Mouse (Mus musculus) testis, adult 2 months (tissue): ENCODE data around the gene Polr2c. TPM values are rescaled to one million over a fixed set of nuclear protein-coding genes. Genes with fewer than 3 reads are reported as not detected.
A peak's percentile ranks its signal among the peaks of the same experiment; 100 is the strongest.

Experiments used
- H3K27ac ChIP-seq: fragments of 200-500 bp; 2 replicates; pipeline ENCODE4 v1.5.1; 2012; ENCODE audit warnings: low read depth, low read length; ENCODE audit not compliant: control insufficient read depth, insufficient read depth
- H3K27me3 ChIP-seq: fragments of 200-500 bp; 2 replicates; pipeline ENCODE4 v1.6.1; 2012; ENCODE audit warnings: mild to moderate bottlenecking, low read length, moderate library complexity; ENCODE audit not compliant: control insufficient read depth, insufficient read depth
- H3K36me3 ChIP-seq: fragments of 200-500 bp; 2 replicates; pipeline ENCODE4 v1.6.1; 2012; ENCODE audit warnings: mild to moderate bottlenecking, low read length; ENCODE audit not compliant: control insufficient read depth, insufficient read depth
- H3K4me1 ChIP-seq: fragments of 200-500 bp; 2 replicates; pipeline ENCODE4 v1.6.1; 2012; ENCODE audit warnings: low read length; ENCODE audit not compliant: control insufficient read depth, insufficient read depth
- H3K4me3 ChIP-seq: fragments of 200-500 bp; 2 replicates; pipeline ENCODE4 v1.5.1; 2012; ENCODE audit warnings: low read depth, mild to moderate bottlenecking, low read length, moderate library complexity, mixed read lengths; ENCODE audit not compliant: control insufficient read depth
- CTCF ChIP-seq: fragments of 200-500 bp; IDR thresholded peaks from 2 replicates; pipeline ENCODE4 v1.5.1; 2012; ENCODE audit warnings: low read depth, mild to moderate bottlenecking, inconsistent platforms, low read length, moderate library complexity; ENCODE audit not compliant: control insufficient read depth, insufficient read depth, insufficient replicate concordance
- POLR2A ChIP-seq: fragments of 200-500 bp; IDR thresholded peaks from 2 replicates; pipeline ENCODE4 v1.6.1; 2012; ENCODE audit warnings: low read depth, mild to moderate bottlenecking, inconsistent platforms, low read length, moderate library complexity; ENCODE audit not compliant: control insufficient read depth
- polyA plus RNA-seq: library from polyadenylated mRNA; depleted of rRNA; stranded (reverse); fragments of >200 nt; gene quantifications from 2 replicates; pipeline ENCODE4 v1.2.3, GENCODE M21; 2012

The Polr2c gene
- polyA plus RNA-seq, 1 experiment = 58.9 TPM

- H3K27me3 ChIP-seq = no peaks in the 10 kb centered on the region
- H3K36me3 ChIP-seq = no peaks in the 10 kb centered on the region
- peaks cover 3% of the 10 kb centered on the region; the same call in 1 of the 2 replicates for H3K4me1 ChIP-seq
- no peak for TF ChIP-seq CTCF
- no peak for TF ChIP-seq POLR2A
- no peak overlapping the region for H3K4me3 ChIP-seq
- H3K27ac ChIP-seq = no peak overlapping the region
Observed at GRCm38 (mm10) chr8:94899262-94899661, 42.0 kb downstream of the Polr2c start.

GRCm38 (mm10) chr8:94900617-94901016 is 43.4 kb downstream of the Polr2c start:
- H3K4me1 ChIP-seq = peaks cover 3% of the 10 kb centered on the region; the same call in 1 of the 2 replicates
- H3K27ac ChIP-seq = no peak overlapping the region
- no peak for TF ChIP-seq CTCF
- no peak for TF ChIP-seq POLR2A
- no peak overlapping the region for H3K4me3 ChIP-seq
- no peaks in the 10 kb centered on the region for H3K27me3 ChIP-seq
- no peaks in the 10 kb centered on the region for H3K36me3 ChIP-seq

DNA sequence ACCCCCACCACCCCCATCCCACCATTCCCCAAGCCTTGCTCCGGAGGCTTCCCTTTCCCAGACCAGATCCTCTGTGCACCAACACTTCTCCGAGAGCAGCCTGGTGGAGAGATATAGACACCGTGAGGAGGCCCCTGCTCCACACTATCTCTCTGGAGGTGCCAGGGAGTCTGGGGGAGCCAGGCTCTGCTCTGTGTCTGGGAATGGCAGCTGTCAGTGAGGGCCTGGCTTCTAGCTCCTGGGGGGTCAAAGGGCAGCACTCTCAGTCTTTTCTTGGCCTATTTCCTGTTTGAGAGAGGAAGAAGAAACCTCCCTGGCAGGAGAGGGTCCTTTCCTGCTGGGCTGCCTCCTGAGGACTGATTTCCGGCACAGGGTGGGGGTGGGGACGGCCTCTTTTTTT is 43.8 kb downstream of the Polr2c start:
- Histone ChIP-seq H3K27ac (no peak overlapping the region), H3K4me3 (no peak overlapping the region), H3K27me3 (no peaks in the 10 kb centered on the region), H3K4me1 (peaks cover 3% of the 10 kb centered on the region; the same call in 1 of the 2 replicates), H3K36me3 (no peaks in the 10 kb centered on the region)
- no peak for TF ChIP-seq CTCF
- no peak for TF ChIP-seq POLR2A

GRCm38 (mm10) chr8:94903709-94904108 is 46.5 kb downstream of the Polr2c start:
- H3K4me1 ChIP-seq = peaks cover 3% of the 10 kb centered on the region; the same call in 1 of the 2 replicates
- no peaks in the 10 kb centered on the region for H3K36me3 ChIP-seq
- TF ChIP-seq CTCF = no peak
- TF ChIP-seq POLR2A = no peak
- no peak overlapping the region for H3K4me3 ChIP-seq
- no peak overlapping the region for H3K27ac ChIP-seq
- H3K27me3 ChIP-seq = no peaks in the 10 kb centered on the region

DNA sequence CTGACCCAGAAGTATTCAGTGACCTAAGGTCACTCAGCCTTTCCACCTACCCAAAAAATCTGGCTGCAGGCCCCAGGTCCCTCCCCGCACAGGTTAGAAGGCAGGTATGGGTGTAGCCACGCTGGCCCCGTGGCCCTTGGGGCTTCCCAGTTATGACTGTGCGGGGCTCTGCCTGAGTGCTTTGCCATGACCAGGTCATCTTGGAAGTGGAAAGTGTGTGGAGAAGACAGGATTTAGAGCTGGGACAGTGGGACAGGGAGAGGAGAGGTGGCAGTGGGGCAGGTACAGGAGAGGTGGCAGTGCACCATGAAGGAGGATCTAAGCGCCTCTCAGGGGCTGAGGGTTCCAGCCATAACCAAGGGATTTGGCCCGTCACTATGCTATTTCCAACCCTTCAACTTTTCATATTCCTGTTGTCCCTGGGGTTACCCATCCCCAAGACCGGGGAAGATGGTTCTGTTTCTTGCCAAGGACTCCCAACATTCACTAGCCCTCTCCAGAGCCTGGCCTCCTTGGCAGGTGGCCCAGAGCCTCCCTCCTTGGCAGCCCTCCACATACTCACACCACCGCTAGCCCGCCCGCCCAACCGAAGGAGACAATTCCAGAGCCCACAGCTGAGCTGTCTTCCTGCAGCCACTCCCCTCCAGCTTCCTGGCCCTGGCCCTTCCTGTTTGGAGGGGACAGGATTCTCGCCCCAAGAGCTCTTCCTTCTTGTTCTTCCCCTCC is 47.4 kb downstream of the Polr2c start:
- no peaks in the 10 kb centered on the region for H3K27me3 ChIP-seq
- no peaks in the 10 kb centered on the region; the same call in 1 of the 2 replicates for H3K4me1 ChIP-seq
- no peaks in the 10 kb centered on the region for H3K36me3 ChIP-seq
- H3K27ac ChIP-seq = no peak overlapping the region
- TF ChIP-seq POLR2A = no peak
- TF ChIP-seq CTCF = no peak
- H3K4me3 ChIP-seq = no peak overlapping the region

DNA sequence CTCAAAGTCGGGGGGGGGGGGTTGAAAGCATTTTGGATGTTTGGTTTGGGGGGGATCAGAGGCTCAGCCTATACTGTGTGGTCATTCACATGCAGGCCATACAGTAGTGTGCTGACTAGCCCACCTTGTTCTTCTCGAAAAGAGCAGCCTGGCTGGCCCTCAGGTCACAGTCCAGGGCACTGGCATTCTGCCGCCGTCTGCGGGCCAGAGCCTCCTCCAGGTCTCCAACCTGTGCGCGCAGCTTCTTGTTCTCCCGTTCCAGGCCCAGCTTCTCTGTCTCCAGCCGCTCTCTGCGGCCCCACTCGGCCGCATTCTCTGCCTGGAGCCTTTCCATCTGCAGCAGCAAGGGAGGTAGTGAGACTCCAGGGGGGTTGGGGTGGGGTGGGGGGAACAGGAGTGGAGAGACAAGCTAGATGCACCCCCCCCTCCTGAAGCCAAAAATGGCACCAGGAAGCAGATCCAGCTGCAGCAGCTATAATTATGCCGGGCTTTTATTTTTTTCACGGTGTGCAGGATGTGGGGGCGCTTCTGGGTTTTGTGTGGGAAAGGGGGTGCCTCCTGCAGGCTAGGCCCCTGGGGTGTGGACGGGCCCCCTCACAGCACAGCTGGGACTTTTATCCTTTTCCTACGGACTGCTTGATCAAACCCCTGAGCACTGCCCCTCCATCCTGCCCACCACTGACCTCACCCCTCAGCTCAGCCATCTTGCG is 50.5 kb downstream of the Polr2c start:
- TF ChIP-seq POLR2A (no peak), CTCF (no peak)
- H3K27ac ChIP-seq = no peak overlapping the region
- peaks cover under 1% of the 10 kb centered on the region for H3K4me1 ChIP-seq
- no peaks in the 10 kb centered on the region for H3K27me3 ChIP-seq
- no peaks in the 10 kb centered on the region for H3K36me3 ChIP-seq
- no peak overlapping the region for H3K4me3 ChIP-seq

- Histone ChIP-seq H3K27ac (no peak overlapping the region), H3K36me3 (no peaks in the 10 kb centered on the region)
Observed at GRCm38 (mm10) chr8:94908847-94909246, 51.6 kb downstream of the Polr2c start.

More at GRCm38 (mm10) chr8:94908847-94909246, 51.6 kb downstream of the Polr2c start:
- Histone ChIP-seq H3K4me3 (no peak overlapping the region), H3K27me3 (no peaks in the 10 kb centered on the region), H3K4me1 (peaks cover 11% of the 10 kb centered on the region)
- TF ChIP-seq POLR2A (no peak), CTCF (peak; percentile 84; the same call in 1 of the 2 replicates)
